Comparison of ENCODE assay signal across 18 mouse cellular contexts in genomic region chr5:75840421-75840820, GRCm38 (mm10).
"Had no signal": no experiment of that assay in that cellular context is flagged by ENCODE, and none has a peak within 500 bp of the region (broad histone marks: within the 10 kb centered on the region; RNA-seq: fewer than 3 reads in every experiment).

No protein-coding gene starts in this region.

- H3K4me3 ChIP-seq: layer of hippocampus, adult 2 months; liver, embryonic 13.5 days; midbrain, embryonic 12.5 days; midbrain, embryonic 15.5 days; neural tube, embryonic 12.5 days; neural tube, embryonic 15.5 days had no signal

- H3K36me3 ChIP-seq: liver, embryonic 13.5 days; midbrain, embryonic 12.5 days; midbrain, embryonic 15.5 days; neural tube, embryonic 12.5 days; neural tube, embryonic 15.5 days had no signal

- ATAC-seq: midbrain, embryonic 15.5 days had no signal

- H3K4me1 ChIP-seq: midbrain, embryonic 12.5 days; midbrain, embryonic 15.5 days; neural tube, embryonic 12.5 days had no signal

- H3K27ac ChIP-seq: kidney, postnatal 0 days; layer of hippocampus, adult 2 months; liver, embryonic 13.5 days; macrophage; midbrain, embryonic 12.5 days; midbrain, embryonic 15.5 days; neural tube, embryonic 12.5 days; neural tube, embryonic 15.5 days; stomach, postnatal 0 days had no signal

- H3K4me2 ChIP-seq: liver, embryonic 13.5 days; midbrain, embryonic 12.5 days; midbrain, embryonic 15.5 days; neural tube, embryonic 12.5 days; neural tube, embryonic 15.5 days had no signal

- H3K9me3 ChIP-seq: liver, embryonic 13.5 days; midbrain, embryonic 12.5 days; midbrain, embryonic 15.5 days; neural tube, embryonic 12.5 days; neural tube, embryonic 15.5 days had no signal

- H3K27me3 ChIP-seq: midbrain, embryonic 15.5 days; neural tube, embryonic 12.5 days; neural tube, embryonic 15.5 days had no signal

- DNase-seq: kidney, adult 2 months; kidney, postnatal 25 days; layer of hippocampus, adult 9-11 months; liver, embryonic 13.5 days; lung, adult 2 months; right cerebral cortex, adult 18-20 months; right cerebral cortex, postnatal 14 days; right cerebral cortex, postnatal 4 days; thymus, adult 2 months; thymus, postnatal 36 days had no signal

- H3K9ac ChIP-seq: liver, embryonic 13.5 days; midbrain, embryonic 12.5 days; midbrain, embryonic 15.5 days; neural tube, embryonic 12.5 days; neural tube, embryonic 15.5 days had no signal
